Comparison of ENCODE assay signal across 23 mouse cellular contexts in genomic region chr8:13793746-13794101, GRCm38 (mm10). TPM values are rescaled to one million over a fixed set of nuclear protein-coding genes. Genes with fewer than 3 reads are reported as not detected.
"Had no signal": no experiment of that assay in that cellular context is flagged by ENCODE, and none has a peak within 500 bp of the region (broad histone marks: within the 10 kb centered on the region; RNA-seq: fewer than 3 reads in every experiment).

No protein-coding gene starts in this region.

- H3K27ac ChIP-seq: left cerebral cortex, adult 2 months; liver, embryonic 13.5 days; midbrain, embryonic 12.5 days; midbrain, embryonic 15.5 days; neural tube, embryonic 13.5 days; stomach, embryonic 15.5 days had no signal

- H3K4me1 ChIP-seq: liver, embryonic 13.5 days; midbrain, embryonic 12.5 days; midbrain, embryonic 15.5 days; neural tube, embryonic 13.5 days; stomach, embryonic 15.5 days had no signal

- ATAC-seq: midbrain, embryonic 15.5 days had no signal

- H3K4me2 ChIP-seq: liver, embryonic 13.5 days; midbrain, embryonic 12.5 days; midbrain, embryonic 15.5 days; neural tube, embryonic 13.5 days; stomach, embryonic 15.5 days had no signal

- H3K27me3 ChIP-seq: liver, embryonic 13.5 days; midbrain, embryonic 12.5 days; midbrain, embryonic 15.5 days; neural tube, embryonic 13.5 days; stomach, embryonic 15.5 days had no signal

- H3K9ac ChIP-seq: liver, embryonic 13.5 days; midbrain, embryonic 12.5 days; midbrain, embryonic 15.5 days; neural tube, embryonic 13.5 days; stomach, embryonic 15.5 days had no signal

- DNase-seq: kidney, postnatal 10 days; layer of hippocampus, postnatal 36 days; liver, embryonic 13.5 days; lung, adult 2 months; lung, postnatal 14 days; lung, postnatal 4 days; retina, postnatal 1 day; right cerebral cortex, postnatal 25 days; spleen, adult 18-20 months; thymus, adult 2 months; thymus, postnatal 14 days; thymus, postnatal 4 days had no signal

- H3K9me3 ChIP-seq: liver, embryonic 13.5 days; midbrain, embryonic 12.5 days; midbrain, embryonic 15.5 days; neural tube, embryonic 13.5 days; stomach, embryonic 15.5 days had no signal

- H3K4me3 ChIP-seq: left cerebral cortex, adult 2 months; liver, embryonic 13.5 days; midbrain, embryonic 12.5 days; midbrain, embryonic 15.5 days; neural tube, embryonic 13.5 days; stomach, embryonic 15.5 days had no signal

RNA-seq across cellular contexts. Expression of gene AF366264, which starts 44.5 kb away (rescaled TPM):
- polyA plus RNA-seq: kidney, embryonic 14.5 days; limb, embryonic 11.5 days; limb, embryonic 14.5 days; liver, adult 2 months; liver, embryonic 13.5 days; liver, embryonic 16.5 days; lung, adult 2 months; lung, embryonic 16.5 days; midbrain, embryonic 12.5 days; midbrain, embryonic 15.5 days; neural tube, embryonic 13.5 days; stomach, embryonic 15.5 days; thymus, adult 2 months had no signal
